Mouse (Mus musculus): ENCODE measurements around the gene Fancm.

DNA sequence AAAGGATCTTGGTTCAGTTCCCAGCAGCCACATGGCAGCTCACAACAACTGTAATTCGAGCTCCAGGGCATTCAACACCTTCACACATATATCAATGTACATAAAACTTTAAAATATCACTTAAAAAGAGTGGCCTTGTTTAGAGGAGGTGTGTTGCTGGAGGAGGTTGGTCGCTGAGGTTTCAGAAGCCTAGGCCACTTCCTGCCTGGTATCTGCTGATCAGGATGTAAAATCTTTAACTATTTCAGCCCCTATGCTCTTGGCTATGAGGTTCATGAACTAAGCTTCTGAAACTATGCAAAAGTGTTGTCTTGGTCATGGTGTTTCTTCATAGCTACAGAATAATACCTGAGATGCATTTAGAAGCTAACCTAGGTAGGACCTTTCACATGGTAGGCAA, 10.2 kb upstream of the Fancm start:
- TF ChIP-seq POLR2A (IDR thresholded peaks at IDR 0.05; ENCODE audit: insufficient read depth, low read length) (no peak), CTCF (IDR thresholded peaks at IDR 0.05; ENCODE audit: low read depth, low read length) (no peak), EP300 (IDR thresholded peaks at IDR 0.05; ENCODE audit: insufficient read depth, low read depth, low read length) (no peak)
